Mouse (Mus musculus) neural tube, embryonic 12.5 days (tissue): ENCODE data around the gene Fam102a. TPM values are rescaled to one million over a fixed set of nuclear protein-coding genes. Genes with fewer than 3 reads are reported as not detected.
A peak's percentile ranks its signal among the peaks of the same experiment; 100 is the strongest.

Experiments used
- ATAC-seq: fragments of 200-750 bp; cut with Nextera tagmentation; 2 replicates; pipeline ENCODE4 v1.8.0; 2017; ENCODE audit warnings: low read depth, mild to moderate bottlenecking, moderate TSS enrichment, moderate library complexity; ENCODE audit not compliant: low FRiP score
- H3K27ac ChIP-seq: fragments of 300-500 bp; sonication (generic); 2 replicates; pipeline ENCODE4 v1.5.1; 2016
- H3K27me3 ChIP-seq: fragments of 300-500 bp; sonication (generic); replicated peaks from 2 replicates; pipeline ENCODE4 v1.6.1; 2016; ENCODE audit warnings: mild to moderate bottlenecking
- H3K36me3 ChIP-seq: fragments of 300-500 bp; sonication (generic); 2 replicates; pipeline ENCODE4 v1.6.1; 2016; ENCODE audit warnings: mild to moderate bottlenecking
- H3K4me1 ChIP-seq: fragments of 300-500 bp; sonication (generic); 2 replicates; pipeline ENCODE4 v1.6.1; 2016
- H3K4me2 ChIP-seq: fragments of 300-500 bp; sonication (generic); replicated peaks from 2 replicates; pipeline ENCODE4 v1.6.1; 2016; ENCODE audit warnings: mild to moderate bottlenecking
- H3K4me3 ChIP-seq: fragments of 300-500 bp; sonication (generic); 2 replicates; pipeline ENCODE4 v1.5.1; 2016
- H3K9ac ChIP-seq: fragments of 300-500 bp; sonication (generic); 2 replicates; pipeline ENCODE4 v1.6.1; 2016; ENCODE audit warnings: mild to moderate bottlenecking
- H3K9me3 ChIP-seq: fragments of 300-500 bp; sonication (generic); 2 replicates; pipeline ENCODE4 v1.6.1; 2016; ENCODE audit warnings: mild to moderate bottlenecking
- WGBS: fragments of 180-500 bp; shearing (Covaris S2); methylation state at CpG from one replicate; pipeline ENCODE4 v1.1.7; 2016; 5-methylcytosine and 5-hydroxymethylcytosine counted together
- polyA plus RNA-seq: library from polyadenylated mRNA; unstranded; fragments of >200 nt; fragmentation: Nextera tagmentation; extraction: Ambion mirVana; gene quantifications from 2 replicates; pipeline ENCODE4 v1.2.1, GENCODE M21; 2016

Gene Fam102a
- polyA plus RNA-seq, 1 experiment from 2014 or later: 14.4 TPM

- no peaks in the 10 kb centered on the region for H3K36me3 ChIP-seq
- WGBS: 78% methylated on average over 5 of the region's 5 CpGs
- H3K27me3 ChIP-seq: no peaks in the 10 kb centered on the region
- no peaks in the 10 kb centered on the region for H3K4me1 ChIP-seq
- H3K9ac ChIP-seq: no peak overlapping the region
- ATAC-seq: no peak
- peaks cover 6% of the 10 kb centered on the region; the same call in 1 of the 2 replicates for H3K9me3 ChIP-seq
- no peak overlapping the region for H3K27ac ChIP-seq
- no peak overlapping the region for H3K4me3 ChIP-seq
- H3K4me2 ChIP-seq: no peak overlapping the region
These were observed 34.7 kb upstream of the Fam102a start for GRCm38 (mm10) chr2:32500461-32500860.

- no peak overlapping the region for H3K4me2 ChIP-seq
- H3K27ac ChIP-seq: no peak overlapping the region
- 67% methylated on average over 5 of the region's 5 CpGs for WGBS
- no peaks in the 10 kb centered on the region for H3K36me3 ChIP-seq
- no peak overlapping the region for H3K4me3 ChIP-seq
- no peaks in the 10 kb centered on the region for H3K27me3 ChIP-seq
- no peak overlapping the region for H3K9ac ChIP-seq
- no peak for ATAC-seq
- H3K9me3 ChIP-seq: peaks cover 10% of the 10 kb centered on the region; the same call in 1 of the 2 replicates
- H3K4me1 ChIP-seq: no peaks in the 10 kb centered on the region
These were observed 33.3 kb upstream of the Fam102a start for GRCm38 (mm10) chr2:32501754-32502324.

GRCm38 (mm10) chr2:32502843-32503242, 32.3 kb upstream of the Fam102a start:
- Histone ChIP-seq H3K27ac (no peak overlapping the region), H3K4me1 (no peaks in the 10 kb centered on the region; the same call in 1 of the 2 replicates), H3K4me2 (no peak overlapping the region), H3K4me3 (no peak overlapping the region), H3K27me3 (no peaks in the 10 kb centered on the region), H3K36me3 (no peaks in the 10 kb centered on the region), H3K9me3 (peaks cover 10% of the 10 kb centered on the region; the same call in 1 of the 2 replicates), H3K9ac (no peak overlapping the region)
- 89% methylated on average over 12 of the region's 12 CpGs for WGBS
- no peak for ATAC-seq

- Histone ChIP-seq H3K9me3 (peaks cover 8% of the 10 kb centered on the region; the same call in 1 of the 2 replicates), H3K9ac (no peak overlapping the region), H3K4me2 (no peak overlapping the region), H3K4me1 (no peaks in the 10 kb centered on the region; the same call in 1 of the 2 replicates), H3K27ac (no peak overlapping the region), H3K27me3 (no peaks in the 10 kb centered on the region), H3K4me3 (no peak overlapping the region), H3K36me3 (no peaks in the 10 kb centered on the region)
- no peak for ATAC-seq
- WGBS: 14% methylated on average over 3 of the region's 3 CpGs
These were observed 31.5 kb upstream of the Fam102a start for GRCm38 (mm10) chr2:32503588-32503987.

- Histone ChIP-seq H3K4me1 (peaks cover 5% of the 10 kb centered on the region; the same call in 1 of the 2 replicates), H3K36me3 (no peaks in the 10 kb centered on the region), H3K27me3 (no peaks in the 10 kb centered on the region), H3K4me3 (no peak overlapping the region), H3K4me2 (no peak overlapping the region), H3K27ac (no peak overlapping the region), H3K9me3 (0 out of 2 replicates have a peak, but pooled peaks cover 3% of the 10 kb centered on the region), H3K9ac (no peak overlapping the region)
- WGBS: 95% methylated on average over 2 of the region's 2 CpGs
- no peak for ATAC-seq
These were observed 29.6 kb upstream of the Fam102a start for GRCm38 (mm10) chr2:32505536-32505935.

- no peak overlapping the region for H3K4me2 ChIP-seq
- H3K27ac ChIP-seq: no peak overlapping the region
- H3K9me3 ChIP-seq: 0 out of 2 replicates have a peak, but pooled peaks cover 3% of the 10 kb centered on the region
- peaks cover 5% of the 10 kb centered on the region; the same call in 1 of the 2 replicates for H3K4me1 ChIP-seq
- H3K36me3 ChIP-seq: no peaks in the 10 kb centered on the region
- no peak for ATAC-seq
- H3K4me3 ChIP-seq: no peak overlapping the region
- H3K9ac ChIP-seq: no peak overlapping the region
- H3K27me3 ChIP-seq: no peaks in the 10 kb centered on the region
- 77% methylated on average over 22 of the region's 22 CpGs for WGBS
These were observed 28.2 kb upstream of the Fam102a start for GRCm38 (mm10) chr2:32506673-32507668.

- no peak for ATAC-seq
- 79% methylated on average over 9 of the region's 9 CpGs for whole genome bisulfite sequencing
These were observed 27.2 kb upstream of the Fam102a start for GRCm38 (mm10) chr2:32507906-32508305.

GRCm38 (mm10) chr2:32509287-32509686, 25.8 kb upstream of the Fam102a start:
- Histone ChIP-seq H3K9ac (no peak overlapping the region), H3K4me1 (peaks cover 5% of the 10 kb centered on the region; the same call in 1 of the 2 replicates), H3K4me2 (no peak overlapping the region), H3K27me3 (no peaks in the 10 kb centered on the region), H3K9me3 (0 out of 2 replicates have a peak, but pooled peaks cover 3% of the 10 kb centered on the region), H3K4me3 (no peak overlapping the region), H3K27ac (no peak overlapping the region), H3K36me3 (no peaks in the 10 kb centered on the region)
- 42% methylated on average over 4 of the region's 4 CpGs for WGBS
- ATAC-seq: no peak

More at GRCm38 (mm10) chr2:32507906-32508305, 27.2 kb upstream of the Fam102a start:
- Histone ChIP-seq H3K36me3 (no peaks in the 10 kb centered on the region), H3K4me2 (no peak overlapping the region), H3K27me3 (no peaks in the 10 kb centered on the region), H3K9me3 (0 out of 2 replicates have a peak, but pooled peaks cover 3% of the 10 kb centered on the region), H3K4me1 (peaks cover 5% of the 10 kb centered on the region; the same call in 1 of the 2 replicates), H3K9ac (no peak overlapping the region), H3K27ac (no peak overlapping the region), H3K4me3 (no peak overlapping the region)

- 53% methylated on average over 8 of the region's 8 CpGs for WGBS
- peaks cover 5% of the 10 kb centered on the region; the same call in 1 of the 2 replicates for H3K4me1 ChIP-seq
- H3K36me3 ChIP-seq: no peaks in the 10 kb centered on the region
- H3K9ac ChIP-seq: no peak overlapping the region
- H3K9me3 ChIP-seq: 0 out of 2 replicates have a peak, but pooled peaks cover 3% of the 10 kb centered on the region
- H3K4me2 ChIP-seq: no peak overlapping the region
- no peak overlapping the region for H3K27ac ChIP-seq
- no peaks in the 10 kb centered on the region for H3K27me3 ChIP-seq
- ATAC-seq: no peak
- H3K4me3 ChIP-seq: no peak overlapping the region
These were observed 25.2 kb upstream of the Fam102a start for GRCm38 (mm10) chr2:32509896-32510295.

GRCm38 (mm10) chr2:32512592-32512991, 22.5 kb upstream of the Fam102a start:
- 90% methylated on average over 7 of the region's 7 CpGs for WGBS
- no peak for ATAC-seq
- no peaks in the 10 kb centered on the region for H3K9me3 ChIP-seq
- H3K36me3 ChIP-seq: no peaks in the 10 kb centered on the region
- no peak overlapping the region for H3K27ac ChIP-seq
- H3K4me3 ChIP-seq: no peak overlapping the region
- no peak overlapping the region for H3K4me2 ChIP-seq
- 0 out of 2 replicates have a peak, but pooled peaks cover 5% of the 10 kb centered on the region for H3K4me1 ChIP-seq
- no peak overlapping the region for H3K9ac ChIP-seq
- H3K27me3 ChIP-seq: no peaks in the 10 kb centered on the region

- no peak for ATAC-seq
- no peaks in the 10 kb centered on the region for H3K9me3 ChIP-seq
- H3K4me1 ChIP-seq: 0 out of 2 replicates have a peak, but pooled peaks cover 3% of the 10 kb centered on the region
- no peak overlapping the region for H3K9ac ChIP-seq
- H3K36me3 ChIP-seq: no peaks in the 10 kb centered on the region
- no peaks in the 10 kb centered on the region for H3K27me3 ChIP-seq
- H3K4me3 ChIP-seq: no peak overlapping the region
- 0 out of 2 replicates have a peak overlapping the region, but pooled peaks have one; percentile 2 for H3K4me2 ChIP-seq
- 53% methylated on average over 6 of the region's 6 CpGs for WGBS
- no peak overlapping the region for H3K27ac ChIP-seq
These were observed 20.8 kb upstream of the Fam102a start for GRCm38 (mm10) chr2:32514335-32514734.
